Mouse (Mus musculus) cerebellum, postnatal 25 days (tissue): ENCODE measurements around the gene Dnah14.
"Not testable (repeated sequence)": the region's sequence is repeated elsewhere in the genome, so short reads cannot be mapped to it uniquely, and the experiment has no call there.

ENCODE experiments used
- DNase-seq, 2 experiments: peaks; one replicate each; pipeline ENCODE4 v3.0.0; 2021; ENCODE audit warnings: mixed read lengths in 2 of 2

Gene Dnah14

GRCm38 (mm10) chr1:181611118-181611517, 34.8 kb downstream of the Dnah14 start:
- no peak for DNase-seq

- DNase-seq, result peak; percentile 70 to 85
Observed at GRCm38 (mm10) chr1:181615866-181616491, 39.6 kb downstream of the Dnah14 start.

- peak in 1 of 2 experiments; percentile 38 for DNase-seq
Observed at GRCm38 (mm10) chr1:181617332-181617731, 41.0 kb downstream of the Dnah14 start.

GRCm38 (mm10) chr1:181623149-181623680, 46.9 kb downstream of the Dnah14 start:
- no peak for DNase-seq

- DNase-seq, result no peak
Observed at GRCm38 (mm10) chr1:181624876-181625275, 48.5 kb downstream of the Dnah14 start.

- DNase-seq, result no peak
Observed at GRCm38 (mm10) chr1:181628276-181628675, 51.9 kb downstream of the Dnah14 start.

- DNase-seq, result no peak
Observed at GRCm38 (mm10) chr1:181631371-181631770, 55.0 kb downstream of the Dnah14 start.

GRCm38 (mm10) chr1:181637997-181638713, 61.8 kb downstream of the Dnah14 start:
- DNase-seq, result no peak

GRCm38 (mm10) chr1:181640383-181640782, 64.0 kb downstream of the Dnah14 start:
- DNase-seq, result no peak

- no peak for DNase-seq
Observed at GRCm38 (mm10) chr1:181647467-181647866, 71.1 kb downstream of the Dnah14 start.

- DNase-seq, result no peak
Observed at GRCm38 (mm10) chr1:181653481-181653880, 77.1 kb downstream of the Dnah14 start.

GRCm38 (mm10) chr1:181656421-181656820, 80.1 kb downstream of the Dnah14 start:
- DNase-seq, result peak in 1 of 2 experiments; percentile 21

GRCm38 (mm10) chr1:181666801-181667200, 90.4 kb downstream of the Dnah14 start:
- DNase-seq, result no peak

- DNase-seq, result no peak
Observed at GRCm38 (mm10) chr1:181694729-181695498, 118.6 kb downstream of the Dnah14 start.

GRCm38 (mm10) chr1:181728707-181729106, 152.3 kb downstream of the Dnah14 start:
- peak in 1 of 2 experiments; percentile 24 for DNase-seq

- no peak for DNase-seq
Observed at GRCm38 (mm10) chr1:181733517-181733916, 157.2 kb downstream of the Dnah14 start.

GRCm38 (mm10) chr1:181740259-181740658, 163.9 kb downstream of the Dnah14 start:
- no peak for DNase-seq

GRCm38 (mm10) chr1:181742251-181742885, 166.0 kb downstream of the Dnah14 start:
- DNase-seq, result no peak

- no peak for DNase-seq
Observed at GRCm38 (mm10) chr1:181769392-181769791, 193.0 kb downstream of the Dnah14 start.

GRCm38 (mm10) chr1:181771871-181772270, 195.5 kb downstream of the Dnah14 start:
- no peak for DNase-seq

- no peak for DNase-seq
Observed at GRCm38 (mm10) chr1:181776541-181776940, 200.2 kb downstream of the Dnah14 start.

- not testable (repeated sequence) for DNase-seq
Observed at GRCm38 (mm10) chr1:181782600-181782999, 206.2 kb downstream of the Dnah14 start.

GRCm38 (mm10) chr1:181789952-181790351, 213.6 kb downstream of the Dnah14 start:
- no peak for DNase-seq
